Mouse (Mus musculus) MEL (cell line): Measurements from ENCODE around the gene Tyms. TPM values are rescaled to one million over a fixed set of nuclear protein-coding genes. Genes with fewer than 3 reads are reported as not detected.

Experiments
- DNase-seq: peaks from one replicate; pipeline ENCODE4 v3.0.0; 2011; ENCODE audit warnings: low read depth, low spot score
- H3K27ac ChIP-seq: 2 replicates; pipeline ENCODE4 v1.5.1; 2012; ENCODE audit warnings: low read depth, mild to moderate bottlenecking, control low read depth, low read length, moderate library complexity; ENCODE audit not compliant: control insufficient read depth
- H3K27me3 ChIP-seq, 2 experiments: fragments of 150-350 bp in 1 of 2; sonication (generic) in 1 of 2; 2 replicates each; pipeline ENCODE4 v1.6.1; 2012; ENCODE audit warnings: low read length in 2 of 2, mild to moderate bottlenecking in 2 of 2, improper control_type of control experiment in 1 of 2, moderate library complexity in 1 of 2; ENCODE audit not compliant: insufficient read depth in 2 of 2, control insufficient read depth in 1 of 2
- H3K36me3 ChIP-seq, 2 experiments: 2 replicates each; pipeline ENCODE4 v1.6.1; 2012 to 2014; ENCODE audit warnings: low read length in 2 of 2, improper control_type of control experiment in 1 of 2, inconsistent platforms in 1 of 2, mild to moderate bottlenecking in 1 of 2; ENCODE audit not compliant: insufficient read depth in 2 of 2, control insufficient read depth in 1 of 2
- H3K4me1 ChIP-seq, 2 experiments: fragments of 150-350 bp in 1 of 2; sonication (generic) in 1 of 2; 2 replicates each; pipeline ENCODE4 v1.6.1; 2012; ENCODE audit warnings: low read length in 2 of 2, improper control_type of control experiment in 1 of 2, mild to moderate bottlenecking in 1 of 2; ENCODE audit not compliant: insufficient read depth in 2 of 2, control insufficient read depth in 1 of 2
- H3K4me3 ChIP-seq, 2 experiments: fragments of 150-350 bp in 1 of 2; sonication (generic) in 1 of 2; 2 replicates each; pipeline ENCODE4 v1.5.1; 2012; ENCODE audit warnings: low read depth in 2 of 2, low read length in 2 of 2, mild to moderate bottlenecking in 2 of 2, moderate library complexity in 2 of 2, control low read depth in 1 of 2, improper control_type of control experiment in 1 of 2; ENCODE audit not compliant: control insufficient read depth in 1 of 2, insufficient read depth in 1 of 2
- H3K79me2 ChIP-seq: 2 replicates; pipeline ENCODE4 v1.6.1; 2012; ENCODE audit warnings: mild to moderate bottlenecking, low read length, moderate library complexity; ENCODE audit not compliant: control insufficient read depth, poor library complexity, insufficient read depth
- H3K9ac ChIP-seq: 2 replicates; pipeline ENCODE4 v1.6.1; 2012; ENCODE audit warnings: low read depth, mild to moderate bottlenecking, control low read depth, low read length, moderate library complexity; ENCODE audit not compliant: control insufficient read depth, poor library complexity, severe bottlenecking
- H3K9me3 ChIP-seq: fragments of 150-350 bp; sonication (generic); replicated peaks from 2 replicates; pipeline ENCODE4 v1.6.1; 2012; ENCODE audit warnings: mild to moderate bottlenecking, low read length, improper control_type of control experiment, moderate library complexity; ENCODE audit not compliant: insufficient read depth
- CHD1 ChIP-seq: IDR thresholded peaks from 2 replicates; pipeline ENCODE4 v1.6.1; 2012; ENCODE audit warnings: low read depth, mild to moderate bottlenecking, inconsistent platforms, low read length, improper control_type of control experiment
- E2F4 ChIP-seq: IDR thresholded peaks from 2 replicates; pipeline ENCODE4 v1.6.1; 2011; ENCODE audit warnings: low read depth, low read length, improper control_type of control experiment, borderline replicate concordance
- ELF1 ChIP-seq: IDR thresholded peaks from 2 replicates; pipeline ENCODE4 v1.6.1; 2014; ENCODE audit warnings: low read depth, mild to moderate bottlenecking, inconsistent platforms, low read length, improper control_type of control experiment, moderate library complexity
- EP300 ChIP-seq, 2 experiments: IDR thresholded peaks; 2 replicates each; pipeline ENCODE4 v1.6.1; 2011; ENCODE audit warnings: improper control_type of control experiment in 2 of 2, low read length in 2 of 2, low read depth in 1 of 2, mild to moderate bottlenecking in 1 of 2
- ETS1 ChIP-seq: IDR thresholded peaks from 2 replicates; pipeline ENCODE4 v1.6.1; 2012; ENCODE audit warnings: low read depth, mild to moderate bottlenecking, inconsistent platforms, low read length, improper control_type of control experiment, moderate library complexity
- GATA1 ChIP-seq: IDR thresholded peaks from 2 replicates; pipeline ENCODE4 v1.6.1; 2011; ENCODE audit warnings: low read depth, low read length, improper control_type of control experiment
- KAT2A ChIP-seq: conservative IDR thresholded peaks from 2 replicates; pipeline ENCODE4 v1.6.1; 2012; ENCODE audit warnings: low read depth, low read length, improper control_type of control experiment, inconsistent platforms
- MAX ChIP-seq: IDR thresholded peaks from 2 replicates; pipeline ENCODE4 v1.6.1; 2011; ENCODE audit warnings: low read length, improper control_type of control experiment
- MAZ ChIP-seq: IDR thresholded peaks from 2 replicates; pipeline ENCODE4 v1.6.1; 2012; ENCODE audit warnings: low read depth, mild to moderate bottlenecking, inconsistent platforms, low read length, improper control_type of control experiment
- MXI1 ChIP-seq: IDR thresholded peaks from 2 replicates; pipeline ENCODE4 v1.6.1; 2011; ENCODE audit warnings: mild to moderate bottlenecking, low read depth, low read length, improper control_type of control experiment
- MYC ChIP-seq: IDR thresholded peaks from 2 replicates; pipeline ENCODE4 v1.6.1; 2011; ENCODE audit warnings: low read depth, mild to moderate bottlenecking, low read length, improper control_type of control experiment, moderate library complexity
- NELFE ChIP-seq: IDR thresholded peaks from 2 replicates; pipeline ENCODE4 v1.6.1; 2011; ENCODE audit warnings: low read depth, low read length, improper control_type of control experiment
- NRF1 ChIP-seq: IDR thresholded peaks from 2 replicates; pipeline ENCODE4 v1.6.1; 2014; ENCODE audit warnings: low read depth, mild to moderate bottlenecking, inconsistent platforms, low read length, improper control_type of control experiment, moderate library complexity; ENCODE audit not compliant: poor library complexity, insufficient read depth, severe bottlenecking
- POLR2AphosphoS2 ChIP-seq: IDR thresholded peaks from 2 replicates; pipeline ENCODE4 v1.6.1; 2011; ENCODE audit warnings: low read length, improper control_type of control experiment
- TBP ChIP-seq: IDR thresholded peaks from 2 replicates; pipeline ENCODE4 v1.8.0; 2011; ENCODE audit warnings: low read depth, low read length, improper control_type of control experiment
- TCF12 ChIP-seq: IDR thresholded peaks from 2 replicates; pipeline ENCODE4 v1.6.1; 2014; ENCODE audit warnings: low read depth, mild to moderate bottlenecking, inconsistent platforms, low read length, improper control_type of control experiment, moderate library complexity
- UBTF ChIP-seq: IDR thresholded peaks from 2 replicates; pipeline ENCODE4 v1.6.1; 2012; ENCODE audit warnings: low read depth, mild to moderate bottlenecking, inconsistent platforms, low read length, improper control_type of control experiment, moderate library complexity, borderline replicate concordance; ENCODE audit not compliant: insufficient read depth
- USF1 ChIP-seq: IDR thresholded peaks from 2 replicates; pipeline ENCODE4 v1.6.1; 2014; ENCODE audit warnings: low read depth, mild to moderate bottlenecking, inconsistent platforms, low read length, improper control_type of control experiment, moderate library complexity
- ZC3H11A ChIP-seq: IDR thresholded peaks from 2 replicates; pipeline ENCODE4 v1.6.1; 2012; ENCODE audit warnings: low read depth, mild to moderate bottlenecking, inconsistent platforms, low read length, improper control_type of control experiment
- ZMIZ1 ChIP-seq: IDR thresholded peaks from 2 replicates; pipeline ENCODE4 v1.6.1; 2012; ENCODE audit warnings: low read depth, mild to moderate bottlenecking, inconsistent platforms, low read length, improper control_type of control experiment, moderate library complexity
- polyA plus RNA-seq, 2 experiments: library from polyadenylated mRNA; stranded (reverse) in 1 of 2; unstranded in 1 of 2; fragments of >175 nt in 1 of 2; fragments of >200 nt in 1 of 2; gene quantifications; 2 replicates each; pipeline versions ENCODE4 v1.2.1 to v1.2.4; 2012; ENCODE audit warnings: low replicate concordance in 2 of 2, low read depth in 1 of 2; ENCODE audit not compliant: insufficient read length in 2 of 2, insufficient read depth in 1 of 2, missing spikeins in 1 of 2
- total RNA-seq: library from RNA; depleted of rRNA; stranded (reverse); fragments of 300-350 nt; gene quantifications from 2 replicates; pipeline ENCODE4 v1.2.3, GENCODE M21; 2012

The Tyms gene
- total and polyA plus RNA-seq, 3 experiments: 150 to 203 TPM; not detected in 1

DNA sequence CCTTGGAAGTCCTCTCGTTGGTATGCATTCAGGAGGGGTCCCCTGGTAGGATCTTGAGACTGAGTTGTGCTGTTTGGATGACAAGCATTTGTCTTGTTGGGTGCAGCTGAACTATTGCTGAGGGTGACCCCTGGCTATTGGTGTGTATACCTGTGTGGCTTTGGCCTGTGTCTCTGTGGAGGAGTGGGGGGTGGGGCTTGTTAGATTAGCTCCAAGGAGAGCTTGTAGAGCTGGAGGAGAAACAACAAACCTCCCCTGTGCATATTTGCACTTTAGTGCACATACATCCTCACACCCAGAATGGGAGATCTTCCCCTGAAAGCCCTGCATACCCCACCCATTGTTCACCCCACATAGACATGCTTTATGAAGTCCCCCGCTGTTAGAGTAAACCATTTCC is 33.3 kb upstream of the Tyms start:
- no peaks in the 10 kb centered on the region for H3K4me1 ChIP-seq

DNA sequence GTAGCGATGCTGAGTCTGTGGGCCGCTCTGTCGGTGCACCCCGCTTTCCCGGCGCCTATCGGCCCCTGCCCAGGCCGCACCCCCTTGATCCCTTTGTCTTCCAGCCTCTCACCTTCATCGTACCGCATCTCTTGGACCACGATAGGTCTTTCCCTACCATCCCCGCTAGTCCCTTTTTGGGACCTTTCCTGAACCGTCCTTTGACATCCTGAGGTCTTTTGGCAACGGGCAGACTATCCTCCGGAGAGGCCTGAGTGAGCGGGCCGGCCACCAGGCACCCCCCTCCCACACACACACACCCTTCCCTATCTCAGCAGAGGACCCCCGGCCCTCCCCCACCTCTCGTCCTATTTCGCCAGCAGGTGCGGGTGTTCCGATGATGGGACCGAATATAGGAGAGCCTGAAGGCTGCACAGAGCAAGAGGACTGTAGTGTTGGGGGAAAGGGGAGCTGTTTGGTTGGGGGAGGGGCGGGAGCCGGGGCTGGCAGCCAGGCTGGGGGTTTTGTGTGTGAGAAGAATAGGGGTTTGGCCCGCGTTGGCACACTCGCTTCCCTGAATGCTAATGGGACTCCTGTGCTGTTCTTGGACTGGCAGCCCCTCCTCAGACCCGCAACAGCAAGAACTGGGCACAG is 32.4 kb upstream of the Tyms start, which contains the start of gene 3110082J24Rik:
3110082J24Rik (minus strand) TSS at position 419 of the 633 bp plus-strand sequence.
- Histone ChIP-seq H3K9me3 (no peaks in the 10 kb centered on the region), H3K36me3 (no peaks in the 10 kb centered on the region), H3K4me3 (no peak within 1 kb of the TSS), H3K4me1 (no peaks in the 10 kb centered on the region), H3K27ac (no peak within 1 kb of the TSS), H3K27me3 (no peaks in the 10 kb centered on the region; a peak in 1 of 4 replicates), H3K79me2 (no peaks in the 10 kb centered on the region), H3K9ac (no peak within 1 kb of the TSS)
- DNase-seq: no peak
- TF ChIP-seq MYC: no peak
- TF ChIP-seq POLR2AphosphoS2: no peak
- TF ChIP-seq ZMIZ1: no peak
- no peak for TF ChIP-seq E2F4
- TF ChIP-seq NRF1: no peak
- no peak for TF ChIP-seq MAZ
- TF ChIP-seq GATA1: no peak
- no peak for TF ChIP-seq UBTF
- no peak for TF ChIP-seq USF1
- no peak for TF ChIP-seq NELFE
- no peak for TF ChIP-seq ELF1
- TF ChIP-seq TCF12: no peak
- TF ChIP-seq ZC3H11A: no peak
- no peak for TF ChIP-seq EP300 (IDR thresholded peaks at IDR 0.05; ENCODE audit: low read depth in 1 of 2, low read length in 2 of 2)
- no peak for TF ChIP-seq CHD1
- TF ChIP-seq ETS1: no peak
- TF ChIP-seq MAX: no peak
- no peak for TF ChIP-seq KAT2A
- no peak for TF ChIP-seq TBP
- TF ChIP-seq MXI1: no peak
- TF ChIP-seq, all 39 proteins: peak for 0

More for the DNA sequence above, 33.3 kb upstream of the Tyms start:
- no peaks in the 10 kb centered on the region for H3K79me2 ChIP-seq
- no peak for TF ChIP-seq USF1
- no peaks in the 10 kb centered on the region for H3K9me3 ChIP-seq
- DNase-seq: no peak
- H3K9ac ChIP-seq: no peak overlapping the region
- H3K36me3 ChIP-seq: no peaks in the 10 kb centered on the region
- no peaks in the 10 kb centered on the region; a peak in 1 of 4 replicates for H3K27me3 ChIP-seq
- H3K27ac ChIP-seq: no peak overlapping the region
- no peak overlapping the region for H3K4me3 ChIP-seq
